Mouse (Mus musculus) kidney, embryonic 15.5 days (tissue): ENCODE measurements at regions not wholly inside any gene's neighbourhood (a gene's known extent, or its start where the extent isn't known, plus 50 kb on each side); places are given as distances from the start of the nearest gene placed in this dataset.

Experiments used
- ATAC-seq: fragments of 200-750 bp; cut with Nextera tagmentation; replicated peaks from 2 replicates; pipeline ENCODE4 v1.8.0; 2017; ENCODE audit warnings: moderate TSS enrichment; ENCODE audit not compliant: low FRiP score
- H3K27ac ChIP-seq: fragments of 300-500 bp; sonication (generic); 2 replicates; pipeline ENCODE4 v1.5.1; 2015; ENCODE audit warnings: mild to moderate bottlenecking, inconsistent platforms
- H3K27me3 ChIP-seq: fragments of 300-500 bp; sonication (generic); 2 replicates; pipeline ENCODE4 v1.6.1; 2015; ENCODE audit warnings: inconsistent platforms
- H3K36me3 ChIP-seq: fragments of 300-500 bp; sonication (generic); 2 replicates; pipeline ENCODE4 v1.6.1; 2015; ENCODE audit warnings: inconsistent platforms
- H3K4me1 ChIP-seq: fragments of 300-500 bp; sonication (generic); 2 replicates; pipeline ENCODE4 v1.6.1; 2015; ENCODE audit warnings: inconsistent platforms
- H3K4me2 ChIP-seq: fragments of 300-500 bp; sonication (generic); 2 replicates; pipeline ENCODE4 v1.6.1; 2015; ENCODE audit warnings: moderate library complexity, mild to moderate bottlenecking, inconsistent platforms
- H3K4me3 ChIP-seq: fragments of 300-500 bp; sonication (generic); replicated peaks from 2 replicates; pipeline ENCODE4 v1.5.1; 2015; ENCODE audit warnings: mild to moderate bottlenecking, inconsistent platforms
- H3K9ac ChIP-seq: fragments of 300-500 bp; sonication (generic); 2 replicates; pipeline ENCODE4 v1.6.1; 2015; ENCODE audit warnings: mild to moderate bottlenecking, inconsistent platforms
- H3K9me3 ChIP-seq: fragments of 300-500 bp; sonication (generic); replicated peaks from 2 replicates; pipeline ENCODE4 v1.6.1; 2016; ENCODE audit warnings: inconsistent platforms
- WGBS: fragments of 180-500 bp; shearing (Covaris S2); methylation state at CpG from one replicate; pipeline ENCODE4 v1.1.7; 2015; ENCODE audit warnings: mixed read lengths; 5-methylcytosine and 5-hydroxymethylcytosine counted together

- Histone ChIP-seq H3K4me3 (no peak overlapping the region), H3K36me3 (no peaks in the 10 kb centered on the region), H3K4me2 (no peak overlapping the region), H3K27me3 (no peaks in the 10 kb centered on the region), H3K9me3 (no peaks in the 10 kb centered on the region), H3K4me1 (peaks cover 22% of the 10 kb centered on the region), H3K27ac (no peak overlapping the region), H3K9ac (no peak overlapping the region)
- ATAC-seq = no peak
- WGBS = 51% methylated on average over 10 of the region's 10 CpGs
Observed at GRCm38 (mm10) chr2:178969732-178970131, 472.5 kb upstream of the Cdh4 start.

- H3K4me1 ChIP-seq = 0 out of 2 replicates have a peak, but pooled peaks cover 4% of the 10 kb centered on the region
- H3K27ac ChIP-seq = no peak overlapping the region
- 86% methylated on average over 4 of the region's 4 CpGs for WGBS
- no peak overlapping the region for H3K4me2 ChIP-seq
- H3K27me3 ChIP-seq = no peaks in the 10 kb centered on the region
- no peak overlapping the region for H3K9ac ChIP-seq
- H3K9me3 ChIP-seq = no peaks in the 10 kb centered on the region
- ATAC-seq = no peak
- H3K36me3 ChIP-seq = no peaks in the 10 kb centered on the region
- no peak overlapping the region for H3K4me3 ChIP-seq
Observed at GRCm38 (mm10) chr2:178975366-178975765, 466.9 kb upstream of the Cdh4 start.

DNA sequence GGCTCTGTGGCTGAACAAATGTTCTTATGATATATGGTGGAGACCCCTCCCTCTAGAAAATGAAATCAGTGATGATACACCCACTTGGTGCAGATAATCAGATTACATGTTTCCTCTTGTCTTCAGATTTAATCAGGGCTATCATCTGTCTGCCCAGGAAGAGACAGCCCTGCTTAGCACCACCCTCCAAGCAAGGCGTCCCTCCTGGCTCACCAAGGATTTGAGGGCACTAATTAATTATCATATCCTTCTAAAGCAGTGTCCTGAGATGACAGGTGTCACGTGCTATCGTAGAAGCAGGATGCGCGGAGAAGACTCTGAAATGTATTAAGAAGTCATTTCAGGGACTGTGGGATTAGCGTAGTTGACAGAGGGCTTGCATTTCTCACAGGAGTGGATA lies 466.2 kb upstream of the Cdh4 start:
- Histone ChIP-seq H3K27ac (no peak overlapping the region), H3K36me3 (no peaks in the 10 kb centered on the region), H3K4me1 (0 out of 2 replicates have a peak, but pooled peaks cover 4% of the 10 kb centered on the region), H3K4me2 (no peak overlapping the region), H3K9me3 (no peaks in the 10 kb centered on the region), H3K27me3 (no peaks in the 10 kb centered on the region), H3K4me3 (no peak overlapping the region), H3K9ac (no peak overlapping the region)
- WGBS = 76% methylated on average over 6 of the region's 6 CpGs
- no peak for ATAC-seq

- 0 out of 2 replicates have a peak, but pooled peaks cover 4% of the 10 kb centered on the region for H3K4me1 ChIP-seq
- no peaks in the 10 kb centered on the region for H3K36me3 ChIP-seq
- no peak overlapping the region for H3K4me3 ChIP-seq
- no peak overlapping the region for H3K27ac ChIP-seq
- 55% methylated on average over 3 of the region's 3 CpGs for WGBS
- H3K27me3 ChIP-seq = no peaks in the 10 kb centered on the region
- no peak overlapping the region for H3K4me2 ChIP-seq
- H3K9me3 ChIP-seq = no peaks in the 10 kb centered on the region
- ATAC-seq = no peak
- H3K9ac ChIP-seq = no peak overlapping the region
Observed at GRCm38 (mm10) chr2:178976495-178976894, 465.7 kb upstream of the Cdh4 start.

DNA sequence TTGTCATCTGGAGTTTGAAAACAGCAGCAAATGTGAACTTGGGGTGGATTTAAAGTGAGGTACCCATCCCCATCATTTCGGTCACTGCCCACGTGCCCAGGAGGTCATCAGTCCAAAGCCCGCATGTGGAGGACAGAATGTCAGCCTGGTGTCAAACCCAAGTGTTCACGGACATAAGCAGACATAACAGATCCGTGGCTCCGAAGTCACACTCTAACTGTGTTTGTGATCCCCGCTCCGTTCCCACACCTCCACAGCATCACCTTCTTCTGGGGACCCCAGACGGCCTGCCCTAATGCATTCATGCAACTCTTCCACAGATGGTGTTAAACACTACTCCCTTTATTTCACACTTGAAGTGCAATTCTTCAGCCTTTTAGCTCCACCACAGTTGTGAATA lies 462.8 kb upstream of the Cdh4 start:
- H3K9ac ChIP-seq = no peak overlapping the region
- no peaks in the 10 kb centered on the region for H3K27me3 ChIP-seq
- ATAC-seq = no peak
- H3K4me3 ChIP-seq = no peak overlapping the region
- no peak overlapping the region for H3K27ac ChIP-seq
- 0 out of 2 replicates have a peak, but pooled peaks cover 4% of the 10 kb centered on the region for H3K4me1 ChIP-seq
- 86% methylated on average over 9 of the region's 9 CpGs for WGBS
- no peaks in the 10 kb centered on the region for H3K36me3 ChIP-seq
- no peak overlapping the region for H3K4me2 ChIP-seq
- no peaks in the 10 kb centered on the region for H3K9me3 ChIP-seq

- Histone ChIP-seq H3K9ac (no peak overlapping the region), H3K27me3 (no peaks in the 10 kb centered on the region), H3K9me3 (no peaks in the 10 kb centered on the region), H3K4me1 (peaks cover 12% of the 10 kb centered on the region), H3K27ac (no peak overlapping the region), H3K4me3 (no peak overlapping the region), H3K4me2 (no peak overlapping the region), H3K36me3 (no peaks in the 10 kb centered on the region)
- 30% methylated on average over 7 of the region's 7 CpGs for WGBS
- no peak for ATAC-seq
Observed at GRCm38 (mm10) chr2:178981736-178982502, 460.3 kb upstream of the Cdh4 start.

GRCm38 (mm10) chr2:178983801-178984200 lies 458.4 kb upstream of the Cdh4 start:
- WGBS = 93% methylated on average over 8 of the region's 8 CpGs
- Histone ChIP-seq H3K36me3 (no peaks in the 10 kb centered on the region), H3K4me2 (no peak overlapping the region), H3K9me3 (no peaks in the 10 kb centered on the region), H3K9ac (no peak overlapping the region), H3K27me3 (no peaks in the 10 kb centered on the region), H3K4me1 (peaks cover 8% of the 10 kb centered on the region), H3K27ac (no peak overlapping the region), H3K4me3 (no peak overlapping the region)
- no peak for ATAC-seq

DNA sequence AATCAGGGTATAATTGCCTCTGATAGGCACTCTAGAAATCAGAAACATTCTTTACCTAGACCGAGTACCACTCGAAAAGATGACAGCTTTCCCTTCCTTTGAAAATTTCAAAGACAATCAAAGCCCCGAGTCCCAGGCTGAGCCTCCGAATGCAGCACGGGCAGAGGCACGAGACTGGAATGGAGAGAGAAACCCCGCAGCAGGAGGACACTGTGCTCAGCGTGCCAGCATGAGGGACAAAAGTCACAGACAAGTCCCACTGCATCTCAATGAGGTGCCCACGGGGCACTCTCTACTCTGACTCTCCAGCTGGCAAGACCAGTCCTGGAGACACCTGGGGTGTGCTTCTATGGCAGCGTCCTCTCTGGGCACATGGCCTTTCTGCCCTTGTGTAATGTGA lies 454.3 kb upstream of the Cdh4 start:
- Histone ChIP-seq H3K4me1 (peaks cover 8% of the 10 kb centered on the region), H3K9ac (no peak overlapping the region), H3K9me3 (no peaks in the 10 kb centered on the region), H3K4me3 (no peak overlapping the region), H3K27ac (no peak overlapping the region), H3K36me3 (no peaks in the 10 kb centered on the region), H3K27me3 (no peaks in the 10 kb centered on the region), H3K4me2 (no peak overlapping the region)
- 83% methylated on average over 10 of the region's 10 CpGs for WGBS
- ATAC-seq = no peak

- ATAC-seq = no peak
- Histone ChIP-seq H3K27ac (no peak overlapping the region), H3K9me3 (no peaks in the 10 kb centered on the region), H3K4me1 (peaks cover 8% of the 10 kb centered on the region), H3K4me3 (no peak overlapping the region), H3K9ac (no peak overlapping the region), H3K36me3 (no peaks in the 10 kb centered on the region), H3K27me3 (no peaks in the 10 kb centered on the region), H3K4me2 (no peak overlapping the region)
- 90% methylated on average over 7 of the region's 7 CpGs for WGBS
Observed at GRCm38 (mm10) chr2:178989291-178989690, 452.9 kb upstream of the Cdh4 start.

- Histone ChIP-seq H3K4me2 (no peak overlapping the region), H3K9ac (no peak overlapping the region), H3K36me3 (no peaks in the 10 kb centered on the region), H3K4me1 (peaks cover 8% of the 10 kb centered on the region), H3K27ac (no peak overlapping the region), H3K9me3 (no peaks in the 10 kb centered on the region), H3K27me3 (no peaks in the 10 kb centered on the region), H3K4me3 (no peak overlapping the region)
- no peak for ATAC-seq
- 82% methylated on average over 1 of the region's 1 CpGs for WGBS
Observed at GRCm38 (mm10) chr2:178989784-178990183, 452.4 kb upstream of the Cdh4 start.

DNA sequence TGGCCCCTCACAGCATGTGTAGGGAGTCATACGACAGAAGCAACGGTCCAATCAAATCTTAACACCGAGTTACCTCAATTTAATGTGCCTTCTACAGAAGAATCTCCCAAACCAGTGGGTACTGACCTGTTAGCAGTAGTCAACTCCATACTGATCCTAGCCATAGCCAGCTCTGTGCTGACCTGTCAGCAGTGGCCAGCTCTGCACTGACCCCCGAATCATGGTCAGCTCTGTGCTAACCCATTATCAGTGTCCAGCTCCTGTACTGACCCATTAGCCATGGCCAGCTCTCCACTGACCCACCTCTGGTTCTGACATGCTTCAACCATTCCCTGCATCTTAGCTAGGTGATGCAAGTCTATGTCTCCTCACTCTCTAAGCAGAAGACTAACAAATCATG lies 451.3 kb upstream of the Cdh4 start:
- 86% methylated on average over 4 of the region's 4 CpGs for WGBS
- H3K4me3 ChIP-seq = no peak overlapping the region
- H3K27me3 ChIP-seq = no peaks in the 10 kb centered on the region
- ATAC-seq = no peak
- no peaks in the 10 kb centered on the region for H3K36me3 ChIP-seq
- no peaks in the 10 kb centered on the region for H3K4me1 ChIP-seq
- H3K9me3 ChIP-seq = no peaks in the 10 kb centered on the region
- H3K27ac ChIP-seq = no peak overlapping the region
- H3K9ac ChIP-seq = no peak overlapping the region
- H3K4me2 ChIP-seq = no peak overlapping the region

DNA sequence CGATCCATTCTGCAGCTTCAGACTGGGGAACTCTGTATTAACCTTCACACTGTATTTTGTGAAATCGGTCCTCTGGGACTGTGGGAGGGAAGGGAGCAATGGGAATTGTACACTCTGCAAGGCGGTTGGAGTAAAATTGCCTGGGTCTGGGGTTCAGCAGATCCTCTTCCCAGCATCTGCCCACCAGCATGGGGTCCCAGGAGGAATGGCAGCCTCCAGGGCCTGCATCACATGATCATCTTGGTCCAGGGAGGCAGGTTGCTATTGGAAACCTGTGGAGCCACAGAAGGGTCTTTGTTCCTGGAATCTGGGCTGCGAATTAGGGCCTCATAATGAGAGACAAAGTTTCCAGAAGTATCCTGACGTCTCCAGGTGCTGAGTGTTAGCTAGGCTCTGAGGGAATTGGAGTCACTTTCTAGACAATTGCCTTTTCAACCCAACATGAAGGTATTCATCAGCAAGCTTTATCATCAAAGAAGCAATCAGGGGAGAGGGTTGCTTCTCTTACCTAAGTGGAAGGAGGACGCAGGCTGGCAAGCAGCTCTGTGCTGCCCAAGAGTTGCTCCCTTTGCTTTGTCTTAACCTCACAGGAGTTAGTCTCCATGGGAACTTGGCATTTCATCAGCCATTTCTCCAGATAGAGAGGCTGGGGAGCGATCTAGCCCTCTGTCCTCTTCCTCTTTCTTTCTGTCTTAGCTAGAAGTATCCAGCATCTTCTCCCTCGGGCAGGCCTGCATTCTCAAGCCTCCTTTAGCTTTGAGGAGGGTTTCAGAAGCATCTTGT lies 449.7 kb upstream of the Cdh4 start:
- H3K36me3 ChIP-seq = no peaks in the 10 kb centered on the region
- no peaks in the 10 kb centered on the region for H3K9me3 ChIP-seq
- H3K4me1 ChIP-seq = no peaks in the 10 kb centered on the region
- H3K27me3 ChIP-seq = no peaks in the 10 kb centered on the region
- 75% methylated on average over 8 of the region's 8 CpGs for WGBS
- H3K27ac ChIP-seq = no peak overlapping the region
- no peak overlapping the region for H3K4me2 ChIP-seq
- H3K9ac ChIP-seq = no peak overlapping the region
- ATAC-seq = no peak
- no peak overlapping the region for H3K4me3 ChIP-seq
